Mouse (Mus musculus) midbrain, embryonic 13.5 days (tissue): ENCODE measurements around the gene Ppat. TPM values are rescaled to one million over a fixed set of nuclear protein-coding genes. Genes with fewer than 3 reads are reported as not detected.

Experiments
- ATAC-seq: fragments of 200-750 bp; cut with Nextera tagmentation; 2 replicates; pipeline ENCODE4 v1.8.0; 2017; ENCODE audit warnings: mild to moderate bottlenecking, moderate TSS enrichment, moderate library complexity
- H3K27ac ChIP-seq: fragments of 300-500 bp; sonication (generic); 2 replicates; pipeline ENCODE4 v1.5.1; 2015; ENCODE audit warnings: inconsistent platforms, mild to moderate bottlenecking, moderate library complexity
- H3K27me3 ChIP-seq: fragments of 300-500 bp; sonication (generic); 2 replicates; pipeline ENCODE4 v1.6.1; 2015; ENCODE audit warnings: mild to moderate bottlenecking, inconsistent platforms
- H3K36me3 ChIP-seq: fragments of 300-500 bp; sonication (generic); 2 replicates; pipeline ENCODE4 v1.6.1; 2015; ENCODE audit warnings: mild to moderate bottlenecking, inconsistent platforms
- H3K4me1 ChIP-seq: fragments of 300-500 bp; sonication (generic); replicated peaks from 2 replicates; pipeline ENCODE4 v1.6.1; 2015; ENCODE audit warnings: inconsistent platforms
- H3K4me2 ChIP-seq: fragments of 300-500 bp; sonication (generic); replicated peaks from 2 replicates; pipeline ENCODE4 v1.6.1; 2015; ENCODE audit warnings: moderate library complexity, mild to moderate bottlenecking, inconsistent platforms
- H3K4me3 ChIP-seq: fragments of 300-500 bp; sonication (generic); replicated peaks from 2 replicates; pipeline ENCODE4 v1.5.1; 2015; ENCODE audit warnings: mild to moderate bottlenecking, inconsistent platforms
- H3K9ac ChIP-seq: fragments of 300-500 bp; sonication (generic); replicated peaks from 2 replicates; pipeline ENCODE4 v1.6.1; 2015; ENCODE audit warnings: mild to moderate bottlenecking, inconsistent platforms
- H3K9me3 ChIP-seq: fragments of 300-500 bp; sonication (generic); 2 replicates; pipeline ENCODE4 v1.6.1; 2016; ENCODE audit warnings: mild to moderate bottlenecking, inconsistent platforms
- WGBS: fragments of 180-500 bp; shearing (Covaris S2); methylation state at CpG from one replicate; pipeline ENCODE4 v1.1.7; 2015; 5-methylcytosine and 5-hydroxymethylcytosine counted together
- polyA plus RNA-seq: library from polyadenylated mRNA; unstranded; fragments of >200 nt; fragmentation: Nextera tagmentation; extraction: Ambion mirVana; gene quantifications from 2 replicates; pipeline ENCODE4 v1.2.1, GENCODE M21; 2015

Ppat gene
- polyA plus RNA-seq, 1 experiment from 2014 or later: 14.4 TPM

- Histone ChIP-seq H3K27ac (peak overlapping the region; percentile 86), H3K4me2 (peak overlapping the region; percentile 77), H3K27me3 (no peaks in the 10 kb centered on the region), H3K4me3 (peak overlapping the region; percentile 73), H3K9me3 (no peaks in the 10 kb centered on the region), H3K9ac (peak overlapping the region; percentile 84), H3K4me1 (peaks cover 15% of the 10 kb centered on the region), H3K36me3 (no peaks in the 10 kb centered on the region)
- ATAC-seq: peak; percentile 19
- 43% methylated on average over 3 of the region's 3 CpGs for WGBS
These were observed 45.3 kb downstream of the Ppat start for GRCm38 (mm10) chr5:76906155-76906499.

- peak within 1 kb of the TSS; percentile 73 for H3K4me3 ChIP-seq
- no peaks in the 10 kb centered on the region for H3K27me3 ChIP-seq
- no peaks in the 10 kb centered on the region for H3K36me3 ChIP-seq
- peak within 1 kb of the TSS; percentile 77 for H3K4me2 ChIP-seq
- peak within 1 kb of the TSS; percentile 86 for H3K27ac ChIP-seq
- no peaks in the 10 kb centered on the region for H3K9me3 ChIP-seq
- H3K4me1 ChIP-seq: peaks cover 15% of the 10 kb centered on the region
- ATAC-seq: peak; percentile 97
- peak within 1 kb of the TSS; percentile 84 for H3K9ac ChIP-seq
- WGBS: 1% methylated on average over 47 of the region's 47 CpGs
These were observed 45.8 kb downstream of the Ppat start, which contains the start of gene Aasdh for GRCm38 (mm10) chr5:76905405-76906154. TSS of gene Aasdh (minus strand) at chr5:76905514.

- Histone ChIP-seq H3K4me3 (peak overlapping the region; percentile 73), H3K4me2 (peak overlapping the region; percentile 77), H3K36me3 (peaks cover 3% of the 10 kb centered on the region; the same call in 1 of the 2 replicates), H3K9me3 (no peaks in the 10 kb centered on the region), H3K9ac (peak overlapping the region; percentile 84), H3K4me1 (peaks cover 15% of the 10 kb centered on the region), H3K27ac (peak overlapping the region; percentile 86), H3K27me3 (no peaks in the 10 kb centered on the region)
- peak; percentile 0; the same call in 1 of the 2 replicates for ATAC-seq
- 2% methylated on average over 19 of the region's 19 CpGs for WGBS
These were observed 46.5 kb downstream of the Ppat start for GRCm38 (mm10) chr5:76904713-76905404.

GRCm38 (mm10) chr5:76902131-76902530 lies 49.2 kb downstream of the Ppat start:
- Histone ChIP-seq H3K9me3 (no peaks in the 10 kb centered on the region), H3K4me2 (no peak overlapping the region), H3K9ac (no peak overlapping the region), H3K36me3 (peaks cover 10% of the 10 kb centered on the region; the same call in 1 of the 2 replicates), H3K4me1 (peaks cover 15% of the 10 kb centered on the region), H3K27ac (no peak overlapping the region), H3K27me3 (no peaks in the 10 kb centered on the region), H3K4me3 (no peak overlapping the region)
- 87% methylated on average over 4 of the region's 4 CpGs for WGBS
- no peak for ATAC-seq

GRCm38 (mm10) chr5:76893084-76893483 lies 58.3 kb downstream of the Ppat start:
- Histone ChIP-seq H3K4me2 (no peak overlapping the region), H3K9me3 (no peaks in the 10 kb centered on the region)
- ATAC-seq: no peak

GRCm38 (mm10) chr5:76892608-76893007 lies 58.8 kb downstream of the Ppat start:
- ATAC-seq: no peak
- no peaks in the 10 kb centered on the region for H3K27me3 ChIP-seq
- H3K4me1 ChIP-seq: no peaks in the 10 kb centered on the region
- H3K9me3 ChIP-seq: no peaks in the 10 kb centered on the region
- peaks cover 77% of the 10 kb centered on the region for H3K36me3 ChIP-seq
- H3K4me2 ChIP-seq: no peak overlapping the region
- no peak overlapping the region for H3K4me3 ChIP-seq
- 88% methylated on average over 2 of the region's 2 CpGs for WGBS
- H3K9ac ChIP-seq: no peak overlapping the region
- no peak overlapping the region for H3K27ac ChIP-seq

More at GRCm38 (mm10) chr5:76893084-76893483, 58.3 kb downstream of the Ppat start:
- Histone ChIP-seq H3K4me1 (no peaks in the 10 kb centered on the region), H3K36me3 (peaks cover 78% of the 10 kb centered on the region), H3K27me3 (no peaks in the 10 kb centered on the region), H3K27ac (no peak overlapping the region), H3K4me3 (no peak overlapping the region), H3K9ac (no peak overlapping the region)
- 96% methylated on average over 2 of the region's 2 CpGs for WGBS

GRCm38 (mm10) chr5:76887011-76887410 lies 64.4 kb downstream of the Ppat start:
- no peak overlapping the region for H3K4me2 ChIP-seq
- no peaks in the 10 kb centered on the region for H3K27me3 ChIP-seq
- H3K9ac ChIP-seq: no peak overlapping the region
- ATAC-seq: no peak
- no peak overlapping the region for H3K27ac ChIP-seq
- H3K4me3 ChIP-seq: no peak overlapping the region
- H3K4me1 ChIP-seq: no peaks in the 10 kb centered on the region
- 93% methylated on average over 2 of the region's 2 CpGs for WGBS
- H3K9me3 ChIP-seq: no peaks in the 10 kb centered on the region
- peaks cover 68% of the 10 kb centered on the region for H3K36me3 ChIP-seq

- no peak overlapping the region for H3K9ac ChIP-seq
- ATAC-seq: no peak
- no peaks in the 10 kb centered on the region for H3K9me3 ChIP-seq
- 98% methylated on average over 1 of the region's 1 CpGs for WGBS
- peaks cover 46% of the 10 kb centered on the region for H3K36me3 ChIP-seq
- H3K27me3 ChIP-seq: no peaks in the 10 kb centered on the region
- no peak overlapping the region for H3K4me2 ChIP-seq
- no peak overlapping the region for H3K27ac ChIP-seq
- no peak overlapping the region for H3K4me3 ChIP-seq
- H3K4me1 ChIP-seq: no peaks in the 10 kb centered on the region
These were observed 67.3 kb downstream of the Ppat start for GRCm38 (mm10) chr5:76884107-76884506.

- no peak for ATAC-seq
- 90% methylated on average over 25 of the region's 25 CpGs for WGBS
- H3K4me3 ChIP-seq: no peak overlapping the region
- no peaks in the 10 kb centered on the region for H3K4me1 ChIP-seq
- H3K27ac ChIP-seq: no peak overlapping the region
- no peak overlapping the region for H3K9ac ChIP-seq
- H3K36me3 ChIP-seq: peaks cover 55% of the 10 kb centered on the region
- no peaks in the 10 kb centered on the region for H3K9me3 ChIP-seq
- H3K4me2 ChIP-seq: no peak overlapping the region
- no peaks in the 10 kb centered on the region for H3K27me3 ChIP-seq
These were observed 75.1 kb downstream of the Ppat start for GRCm38 (mm10) chr5:76876106-76876758.

- H3K4me3 ChIP-seq: no peak overlapping the region
- H3K4me2 ChIP-seq: peak overlapping the region; percentile 33
- no peak for ATAC-seq
These were observed 81.8 kb downstream of the Ppat start for GRCm38 (mm10) chr5:76869553-76869952.

GRCm38 (mm10) chr5:76868693-76869286 lies 82.6 kb downstream of the Ppat start:
- H3K4me3 ChIP-seq: no peak overlapping the region; the same call in 1 of the 2 replicates
- peak overlapping the region; percentile 33 for H3K4me2 ChIP-seq
- H3K27me3 ChIP-seq: no peaks in the 10 kb centered on the region
- H3K9ac ChIP-seq: no peak overlapping the region
- peaks cover 77% of the 10 kb centered on the region for H3K36me3 ChIP-seq
- 30% methylated on average over 16 of the region's 16 CpGs for WGBS
- H3K4me1 ChIP-seq: no peaks in the 10 kb centered on the region
- H3K9me3 ChIP-seq: no peaks in the 10 kb centered on the region
- ATAC-seq: peak; percentile 57; the same call in 1 of the 2 replicates
- no peak overlapping the region for H3K27ac ChIP-seq

More at GRCm38 (mm10) chr5:76869553-76869952, 81.8 kb downstream of the Ppat start:
- 50% methylated on average over 6 of the region's 6 CpGs for WGBS
- H3K4me1 ChIP-seq: no peaks in the 10 kb centered on the region
- no peaks in the 10 kb centered on the region for H3K27me3 ChIP-seq
- no peak overlapping the region for H3K27ac ChIP-seq
- H3K9ac ChIP-seq: no peak overlapping the region
- peaks cover 78% of the 10 kb centered on the region for H3K36me3 ChIP-seq
- no peaks in the 10 kb centered on the region for H3K9me3 ChIP-seq
